Mouse (Mus musculus): ENCODE results near the gene Pde4c. TPM values are rescaled to one million over a fixed set of nuclear protein-coding genes. Genes with fewer than 3 reads are reported as not detected.

The Pde4c gene
- polyA plus RNA-seq, 1 experiment from 2014 or later: 0.21 TPM

DNA sequence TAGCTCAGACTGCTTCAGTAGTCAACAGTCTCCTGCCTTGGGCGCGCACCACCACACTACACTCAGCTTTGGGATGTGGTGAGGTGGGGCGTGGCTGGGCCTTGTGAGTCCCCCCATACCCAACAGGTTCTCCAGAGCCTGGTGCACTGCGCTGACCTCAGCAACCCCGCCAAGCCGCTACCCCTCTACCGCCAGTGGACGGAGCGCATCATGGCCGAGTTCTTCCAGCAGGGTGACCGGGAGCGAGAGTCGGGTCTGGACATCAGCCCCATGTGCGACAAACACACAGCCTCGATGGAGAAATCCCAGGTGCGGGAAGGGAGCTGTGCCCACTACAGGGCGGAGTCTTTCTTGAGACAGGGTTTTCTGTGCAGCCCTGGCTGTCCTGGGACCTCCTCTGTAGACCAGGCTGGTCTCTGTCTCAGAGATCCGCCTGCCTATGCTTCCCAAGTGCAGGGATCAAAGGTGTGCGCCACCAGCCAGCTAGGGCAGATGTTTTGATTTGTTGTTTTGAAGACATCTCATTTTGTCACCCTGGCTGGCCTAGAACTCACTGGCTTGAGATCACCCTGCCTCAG is 25.7 kb downstream of the Pde4c start:
- Histone ChIP-seq H3K27me3 (peaks cover 37% of the 10 kb centered on the region), H3K9me3 (no peaks in the 10 kb centered on the region), H3K9ac (no peak overlapping the region), H3K4me3 (no peak overlapping the region), H3K4me1 (replicated peaks) (peaks cover 11% of the 10 kb centered on the region), H3K27ac (replicated peaks) (no peak overlapping the region), H3K36me3 (no peaks in the 10 kb centered on the region), H3K4me2 (no peak overlapping the region)
- WGBS: 82% methylated on average over 19 of the region's 19 CpGs
- ATAC-seq (ENCODE audit: low FRiP score, low read depth): no peak

DNA sequence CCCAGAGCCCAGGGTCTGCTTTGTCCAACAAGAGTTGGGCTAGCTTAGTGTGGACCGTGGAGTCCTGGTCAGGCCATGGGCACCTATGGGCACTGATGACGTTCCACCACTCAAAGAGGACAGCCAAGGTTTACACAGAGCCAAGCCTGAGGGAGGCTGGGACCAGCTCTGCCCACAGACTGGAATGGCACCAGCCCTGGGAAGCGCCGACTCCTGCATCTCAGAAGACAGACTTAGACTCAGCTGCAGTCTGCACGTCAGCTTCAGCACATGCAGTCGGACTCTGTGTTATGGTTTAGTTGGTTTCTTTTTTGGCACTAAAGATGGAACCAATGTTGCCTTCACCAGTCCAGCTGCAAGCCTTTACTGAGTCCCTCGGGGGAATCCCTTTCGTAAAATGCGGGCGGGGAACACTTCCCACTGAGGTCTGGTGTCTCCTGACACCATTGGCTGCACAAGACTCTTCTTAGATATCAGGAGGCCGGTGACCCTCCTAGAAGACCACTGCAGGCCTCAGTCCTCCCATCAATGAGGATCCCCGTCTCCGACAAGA is 26.7 kb downstream of the Pde4c start:
- Histone ChIP-seq H3K9ac (no peak overlapping the region), H3K9me3 (no peaks in the 10 kb centered on the region), H3K27ac (replicated peaks) (no peak overlapping the region), H3K4me2 (no peak overlapping the region), H3K27me3 (peaks cover 29% of the 10 kb centered on the region), H3K36me3 (no peaks in the 10 kb centered on the region), H3K4me3 (no peak overlapping the region), H3K4me1 (replicated peaks) (peaks cover 12% of the 10 kb centered on the region; the same call in 1 of the 2 replicates)
- no peak for ATAC-seq (ENCODE audit: low FRiP score, low read depth)
- 85% methylated on average over 13 of the region's 13 CpGs for WGBS

DNA sequence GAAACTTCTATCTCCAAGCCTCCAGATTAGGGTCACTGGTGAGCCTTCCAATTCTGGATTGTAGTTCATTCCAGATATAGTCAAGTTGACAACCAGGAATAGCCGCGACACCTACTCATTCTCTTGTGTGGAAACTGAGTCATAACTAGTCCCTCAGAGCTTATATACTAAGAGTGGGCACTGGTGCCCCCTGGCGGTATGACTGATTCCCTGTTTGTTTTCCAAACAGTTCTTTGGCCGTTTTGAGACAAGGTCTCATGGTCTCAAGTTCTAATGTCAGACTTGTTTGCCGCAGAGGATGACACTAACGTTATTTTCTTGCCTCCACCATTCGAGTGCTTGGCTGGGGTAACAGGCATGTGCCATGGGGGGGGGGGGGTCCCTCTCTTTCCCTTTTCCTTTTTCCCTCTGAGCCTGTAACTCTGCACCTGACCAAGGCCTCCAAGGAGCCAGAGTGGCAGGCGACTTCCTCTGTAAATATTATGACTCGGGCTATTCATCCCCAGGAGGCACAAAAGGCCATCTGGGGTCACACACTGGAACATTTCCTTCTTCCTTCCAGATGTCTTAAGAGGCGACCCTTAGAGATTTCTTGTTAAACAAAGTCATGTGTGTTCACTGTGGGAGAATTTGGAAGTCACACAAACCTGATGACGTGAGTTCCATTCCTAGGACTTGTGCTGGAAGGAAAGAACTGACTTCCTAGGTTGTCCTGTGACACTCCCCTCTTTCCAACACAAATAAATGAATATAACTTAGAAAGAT is 28.7 kb downstream of the Pde4c start:
- no peaks in the 10 kb centered on the region for H3K9me3 ChIP-seq
- H3K4me3 ChIP-seq: no peak overlapping the region
- peaks cover 31% of the 10 kb centered on the region for H3K4me1 ChIP-seq (replicated peaks)
- no peak for ATAC-seq (ENCODE audit: low FRiP score, low read depth)
- 0 out of 2 replicates have a peak, but pooled peaks cover 13% of the 10 kb centered on the region for H3K27me3 ChIP-seq
- 44% methylated on average over 11 of the region's 11 CpGs for WGBS
- H3K36me3 ChIP-seq: peaks cover 12% of the 10 kb centered on the region
- no peak overlapping the region for H3K4me2 ChIP-seq
- no peak overlapping the region for H3K9ac ChIP-seq
- H3K27ac ChIP-seq (replicated peaks): no peak overlapping the region

DNA sequence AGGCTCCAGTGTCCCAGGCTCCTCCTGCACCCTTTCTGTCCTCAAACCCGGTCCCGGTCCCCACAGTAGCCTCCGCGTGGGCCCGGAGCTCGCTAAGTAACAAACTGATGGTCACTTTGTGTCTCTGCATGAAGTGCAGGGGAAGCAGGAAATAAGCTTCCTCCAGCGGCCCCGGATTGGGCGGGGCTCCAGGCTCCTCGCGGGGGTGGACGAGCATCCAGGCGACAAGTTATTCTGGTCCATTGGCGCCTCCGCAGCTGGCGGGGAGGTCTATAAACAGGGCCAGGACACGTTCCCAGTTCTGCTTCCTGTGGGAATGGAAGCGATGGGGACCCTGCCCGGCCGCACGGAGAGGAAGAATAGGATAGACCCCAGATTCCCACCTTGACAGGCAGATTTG is 29.6 kb downstream of the Pde4c start:
- H3K9ac ChIP-seq: no peak overlapping the region
- peaks cover 41% of the 10 kb centered on the region for H3K4me1 ChIP-seq (replicated peaks)
- H3K36me3 ChIP-seq: peaks cover 17% of the 10 kb centered on the region
- peak overlapping the region; percentile 82; the same call in 1 of the 2 replicates for H3K27ac ChIP-seq (replicated peaks)
- H3K9me3 ChIP-seq: no peaks in the 10 kb centered on the region
- ATAC-seq (ENCODE audit: low FRiP score, low read depth): no peak
- no peak overlapping the region for H3K4me3 ChIP-seq
- WGBS: 30% methylated on average over 21 of the region's 21 CpGs
- peak overlapping the region; percentile 18; the same call in 1 of the 2 replicates for H3K4me2 ChIP-seq
- 0 out of 2 replicates have a peak, but pooled peaks cover 9% of the 10 kb centered on the region for H3K27me3 ChIP-seq

DNA sequence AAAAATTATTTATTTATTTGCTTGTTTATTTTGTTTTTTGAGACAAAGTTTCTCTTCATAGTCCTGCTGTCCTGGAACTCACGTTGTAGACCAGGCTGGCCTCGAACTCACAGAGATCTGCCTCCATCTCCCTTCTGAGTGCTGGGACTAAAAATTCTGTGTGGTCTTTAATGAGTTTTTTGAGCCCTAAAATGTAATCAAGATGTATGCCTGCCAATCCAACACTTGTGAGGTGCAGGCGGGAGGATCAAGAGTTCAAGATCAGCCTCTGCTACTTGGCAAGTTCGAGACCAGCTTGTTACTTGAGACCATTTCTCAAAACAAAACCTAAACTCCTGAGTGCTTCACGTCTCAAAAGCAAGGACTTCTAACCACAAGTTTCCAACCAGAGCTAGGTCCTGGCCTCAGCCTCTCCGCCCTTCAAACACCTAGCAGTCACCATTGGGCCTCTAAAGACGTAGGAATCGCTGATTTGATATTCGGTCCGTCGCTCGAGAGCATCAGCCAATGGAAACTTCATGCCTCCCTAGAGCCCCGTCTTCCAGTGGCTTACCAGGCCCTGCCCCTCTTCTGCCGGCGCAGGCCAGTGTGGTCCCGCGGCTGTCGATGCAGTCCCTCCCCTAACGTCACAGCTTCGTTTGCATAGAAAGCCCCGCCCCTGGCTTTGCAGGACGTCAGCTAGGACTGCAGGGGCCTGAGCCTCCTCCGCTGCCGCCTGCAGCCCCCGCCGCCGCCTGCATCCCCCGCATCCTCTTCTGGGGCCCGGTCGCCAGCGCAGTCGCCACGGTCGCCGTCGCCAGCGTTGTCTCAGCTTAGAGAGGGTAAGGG is 30.7 kb downstream of the Pde4c start, which contains the start of gene Rab3a:
TSS of gene Rab3a (plus strand) at position 637 of the 828 bp plus-strand sequence.
- H3K9me3 ChIP-seq: no peaks in the 10 kb centered on the region
- 8% methylated on average over 37 of the region's 37 CpGs for WGBS
- peaks cover 17% of the 10 kb centered on the region for H3K36me3 ChIP-seq
- H3K4me2 ChIP-seq: peak within 1 kb of the TSS; percentile 79
- peak within 1 kb of the TSS; percentile 97 for H3K27ac ChIP-seq (replicated peaks)
- H3K4me1 ChIP-seq (replicated peaks): peaks cover 52% of the 10 kb centered on the region
- peak; percentile 97 for ATAC-seq (ENCODE audit: low FRiP score, low read depth)
- H3K4me3 ChIP-seq: peak within 1 kb of the TSS; percentile 84
- peak within 1 kb of the TSS; percentile 97 for H3K9ac ChIP-seq
- H3K27me3 ChIP-seq: 0 out of 2 replicates have a peak, but pooled peaks cover 3% of the 10 kb centered on the region

DNA sequence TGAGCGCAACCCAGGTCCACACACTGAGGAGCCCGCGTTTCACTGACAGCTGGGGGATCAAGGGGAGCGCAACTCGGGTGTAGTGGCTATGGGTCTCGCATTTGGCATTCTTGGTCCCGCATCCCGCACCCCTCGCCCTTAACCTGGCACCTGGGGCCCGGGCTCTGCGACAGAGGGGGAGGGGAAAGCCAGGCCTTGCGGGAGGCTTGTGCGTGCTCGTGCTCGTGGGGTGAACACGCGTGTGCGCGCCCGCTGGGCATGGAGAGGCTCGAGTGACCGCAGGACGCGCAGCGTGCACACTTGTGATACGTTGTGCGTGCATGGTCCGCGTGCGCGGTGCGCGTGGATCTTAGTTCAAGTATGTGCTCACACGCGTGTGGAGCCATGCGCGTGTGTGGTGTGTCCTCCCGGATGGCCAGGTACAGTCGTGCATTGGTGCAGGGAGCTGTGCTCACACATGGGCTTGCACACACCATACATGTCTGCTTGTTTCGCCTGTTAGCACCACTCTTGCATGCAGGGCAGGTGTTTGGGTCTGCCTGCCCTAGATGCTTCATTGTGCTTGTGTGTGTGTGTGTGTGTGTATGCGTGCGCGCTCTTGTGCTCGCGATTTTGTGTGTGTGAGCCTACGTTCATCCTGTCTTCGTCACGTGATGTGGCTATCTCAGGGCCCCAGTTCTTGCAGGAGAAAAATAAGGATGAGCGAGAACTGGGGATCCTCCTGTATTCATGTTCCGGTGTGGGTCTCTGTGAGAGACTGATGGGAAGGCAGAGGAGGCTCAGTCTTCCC is 31.5 kb downstream of the Pde4c start:
- peaks cover 17% of the 10 kb centered on the region for H3K36me3 ChIP-seq
- ATAC-seq (ENCODE audit: low FRiP score, low read depth): peak; percentile 47
- H3K27me3 ChIP-seq: 0 out of 2 replicates have a peak, but pooled peaks cover under 1% of the 10 kb centered on the region
- H3K9me3 ChIP-seq: no peaks in the 10 kb centered on the region
- peak overlapping the region; percentile 97 for H3K9ac ChIP-seq
- H3K27ac ChIP-seq (replicated peaks): peak overlapping the region; percentile 97
- H3K4me3 ChIP-seq: peak overlapping the region; percentile 84
- H3K4me1 ChIP-seq (replicated peaks): peaks cover 60% of the 10 kb centered on the region
- 11% methylated on average over 50 of the region's 50 CpGs for WGBS
- peak overlapping the region; percentile 79 for H3K4me2 ChIP-seq

DNA sequence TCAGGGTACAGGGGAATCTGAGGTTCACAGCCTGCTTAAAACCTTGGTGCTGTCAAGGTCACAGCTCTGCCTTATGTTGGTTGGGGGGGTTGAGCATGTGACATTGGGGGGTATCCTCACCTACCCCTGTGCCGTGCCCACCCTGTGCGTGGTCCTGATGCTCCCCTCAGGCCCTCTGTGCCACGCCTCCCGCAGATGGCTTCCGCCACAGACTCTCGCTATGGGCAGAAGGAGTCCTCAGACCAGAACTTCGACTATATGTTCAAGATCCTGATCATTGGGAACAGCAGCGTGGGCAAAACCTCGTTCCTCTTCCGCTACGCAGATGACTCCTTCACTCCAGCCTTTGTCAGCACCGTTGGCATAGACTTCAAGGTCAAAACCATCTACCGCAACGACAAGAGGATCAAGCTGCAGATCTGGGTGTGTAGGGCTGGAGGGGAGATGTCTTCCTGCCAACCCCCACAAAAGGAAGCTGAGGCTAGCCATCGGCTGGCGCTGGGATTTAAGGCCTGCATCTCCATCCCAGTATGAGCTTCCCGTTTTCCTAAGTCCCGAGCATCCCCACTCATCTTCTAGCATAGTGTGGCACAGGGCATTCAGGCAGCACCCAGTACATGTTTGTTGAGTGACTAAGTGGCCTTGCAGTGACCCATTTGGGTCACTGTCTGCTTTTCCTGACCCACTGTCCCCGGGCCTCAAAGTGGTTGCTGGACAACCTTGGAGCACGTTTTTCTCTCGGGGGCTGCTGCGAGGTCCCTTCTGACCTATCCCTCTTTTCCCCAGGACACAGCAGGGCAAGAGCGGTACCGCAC is 32.3 kb downstream of the Pde4c start:
- peak overlapping the region; percentile 97 for H3K9ac ChIP-seq
- WGBS: 80% methylated on average over 24 of the region's 24 CpGs
- H3K9me3 ChIP-seq: no peaks in the 10 kb centered on the region
- peaks cover 65% of the 10 kb centered on the region for H3K4me1 ChIP-seq (replicated peaks)
- H3K4me3 ChIP-seq: peak overlapping the region; percentile 84
- peak overlapping the region; percentile 79 for H3K4me2 ChIP-seq
- ATAC-seq (ENCODE audit: low FRiP score, low read depth): no peak
- H3K36me3 ChIP-seq: peaks cover 17% of the 10 kb centered on the region
- H3K27ac ChIP-seq (replicated peaks): peak overlapping the region; percentile 97
- no peaks in the 10 kb centered on the region for H3K27me3 ChIP-seq

DNA sequence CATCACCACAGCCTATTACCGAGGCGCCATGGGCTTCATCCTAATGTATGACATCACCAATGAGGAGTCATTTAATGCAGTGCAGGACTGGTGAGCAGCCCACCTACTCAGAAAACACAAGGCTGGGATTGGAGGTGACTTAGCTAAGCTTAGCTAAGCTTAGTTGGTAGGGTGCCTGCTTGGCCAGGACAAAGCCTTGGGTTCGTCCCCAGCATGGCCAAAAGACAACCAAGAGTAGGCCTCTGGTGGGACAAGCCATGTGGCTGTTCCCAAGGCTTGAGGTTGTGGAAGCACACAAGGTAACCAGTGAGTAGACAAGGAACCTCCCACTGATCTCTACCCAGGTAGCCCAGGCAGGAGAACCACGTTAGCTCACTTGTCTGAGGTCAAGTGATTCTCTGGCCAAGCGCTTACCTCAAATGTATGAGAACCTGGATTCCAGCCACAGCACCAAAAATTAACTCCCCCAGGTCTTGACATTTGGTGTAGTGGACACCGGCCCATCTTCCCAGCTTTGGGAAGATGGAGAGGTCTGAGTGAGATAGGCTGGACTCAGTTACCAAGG is 33.0 kb downstream of the Pde4c start:
- Histone ChIP-seq H3K9me3 (no peaks in the 10 kb centered on the region), H3K4me2 (no peak overlapping the region), H3K36me3 (peaks cover 17% of the 10 kb centered on the region), H3K27ac (replicated peaks) (no peak overlapping the region), H3K9ac (no peak overlapping the region), H3K4me3 (no peak overlapping the region), H3K4me1 (replicated peaks) (peaks cover 68% of the 10 kb centered on the region), H3K27me3 (no peaks in the 10 kb centered on the region)
- no peak for ATAC-seq (ENCODE audit: low FRiP score, low read depth)
- WGBS: 90% methylated on average over 6 of the region's 6 CpGs

DNA sequence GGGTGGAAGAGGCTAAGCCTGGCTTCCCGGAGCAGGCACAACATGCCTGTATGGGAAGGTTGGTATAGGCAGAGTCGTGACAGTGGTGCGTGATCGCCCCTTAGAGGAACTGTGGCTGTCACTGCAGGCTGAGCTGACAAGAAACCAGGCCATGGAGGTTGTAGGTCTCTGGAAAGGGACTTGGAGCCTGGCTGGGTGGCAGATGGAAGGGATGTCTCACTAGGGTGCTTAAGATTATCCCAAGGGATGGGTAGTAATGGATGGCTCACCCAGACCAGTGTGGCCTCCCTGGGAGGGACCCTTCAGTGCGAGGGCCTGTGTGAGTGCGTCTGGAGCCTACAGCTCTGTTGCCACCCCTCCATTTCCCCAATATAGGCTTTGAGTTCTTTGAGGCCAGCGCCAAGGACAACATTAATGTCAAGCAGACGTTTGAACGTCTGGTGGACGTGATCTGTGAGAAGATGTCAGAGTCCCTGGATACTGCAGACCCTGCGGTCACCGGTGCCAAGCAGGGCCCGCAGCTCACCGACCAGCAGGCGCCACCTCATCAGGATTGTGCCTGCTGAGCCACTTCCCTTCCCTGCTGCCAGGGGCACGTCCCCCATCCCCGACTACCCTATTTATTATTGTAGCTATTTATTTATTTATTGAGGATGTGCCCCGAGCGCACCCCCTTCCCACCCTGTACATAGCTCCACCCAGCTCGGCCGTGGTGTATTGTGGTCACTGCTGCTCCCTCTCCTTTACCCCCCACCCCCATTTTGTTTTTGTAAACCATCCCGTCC is 34.2 kb downstream of the Pde4c start:
- no peak overlapping the region for H3K9ac ChIP-seq
- peak overlapping the region; percentile 42 for H3K27ac ChIP-seq (replicated peaks)
- H3K36me3 ChIP-seq: peaks cover 17% of the 10 kb centered on the region
- 53% methylated on average over 22 of the region's 22 CpGs for WGBS
- H3K9me3 ChIP-seq: no peaks in the 10 kb centered on the region
- peaks cover 68% of the 10 kb centered on the region for H3K4me1 ChIP-seq (replicated peaks)
- H3K4me2 ChIP-seq: no peak overlapping the region
- no peaks in the 10 kb centered on the region for H3K27me3 ChIP-seq
- H3K4me3 ChIP-seq: no peak overlapping the region
- no peak for ATAC-seq (ENCODE audit: low FRiP score, low read depth)

DNA sequence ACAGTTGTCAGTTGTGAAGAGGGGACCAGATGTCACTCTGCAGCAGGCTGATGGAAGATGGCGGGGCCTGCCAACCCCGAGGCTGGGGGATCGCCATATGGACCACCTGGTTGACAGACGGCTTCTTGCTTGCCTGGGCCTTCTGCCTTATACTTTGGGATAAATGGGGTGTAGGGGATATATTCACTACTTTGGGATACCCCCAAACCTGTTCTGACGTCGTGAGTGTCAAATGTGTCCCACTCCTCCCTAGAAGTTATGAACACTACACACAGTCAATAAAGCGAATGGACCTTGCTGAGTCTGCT is 34.7 kb downstream of the Pde4c start:
- Histone ChIP-seq H3K4me1 (replicated peaks) (peaks cover 68% of the 10 kb centered on the region), H3K4me3 (no peak overlapping the region), H3K27ac (replicated peaks) (peak overlapping the region; percentile 42), H3K9me3 (no peaks in the 10 kb centered on the region), H3K36me3 (peaks cover 17% of the 10 kb centered on the region), H3K27me3 (no peaks in the 10 kb centered on the region), H3K4me2 (no peak overlapping the region), H3K9ac (no peak overlapping the region)
- 70% methylated on average over 7 of the region's 7 CpGs for WGBS
- ATAC-seq (ENCODE audit: low FRiP score, low read depth): no peak
